Mouse (Mus musculus) heart, adult 2 months (tissue): Measurements from ENCODE around the gene Mrps27. TPM values are rescaled to one million over a fixed set of nuclear protein-coding genes. Genes with fewer than 3 reads are reported as not detected.

Experiments
- DNase-seq, 2 experiments: peaks; one replicate each; pipeline ENCODE4 v3.0.0; 2021
- H3K27ac ChIP-seq: fragments of 200-600 bp; 2 replicates; pipeline ENCODE4 v1.8.1; 2022
- H3K27me3 ChIP-seq: fragments of 200-500 bp; 2 replicates; pipeline ENCODE4 v1.6.1; 2012; ENCODE audit warnings: mild to moderate bottlenecking, low read length, inconsistent platforms, mixed read lengths; ENCODE audit not compliant: control insufficient read depth, insufficient read depth
- H3K36me3 ChIP-seq: fragments of 200-500 bp; 2 replicates; pipeline ENCODE4 v1.6.1; 2012; ENCODE audit warnings: low read length, inconsistent platforms; ENCODE audit not compliant: control insufficient read depth, insufficient read depth
- H3K4me1 ChIP-seq: fragments of 200-500 bp; 2 replicates; pipeline ENCODE4 v1.6.1; 2011; ENCODE audit warnings: low read length; ENCODE audit not compliant: control insufficient read depth, insufficient read depth
- H3K4me3 ChIP-seq: fragments of 200-600 bp; 2 replicates; pipeline ENCODE4 v1.8.1; 2022
- H3K79me2 ChIP-seq: fragments of 200-500 bp; replicated peaks from 2 replicates; pipeline ENCODE4 v1.6.1; 2012; ENCODE audit warnings: mild to moderate bottlenecking, inconsistent platforms, low read length, moderate library complexity, mixed read lengths; ENCODE audit not compliant: control insufficient read depth, insufficient read depth
- H3K9ac ChIP-seq: fragments of 200-500 bp; 2 replicates; pipeline ENCODE4 v1.6.1; 2012; ENCODE audit warnings: low read depth, mild to moderate bottlenecking, control low read depth, inconsistent platforms, low read length, mixed read lengths
- CTCF ChIP-seq: fragments of 200-600 bp; IDR thresholded peaks from 2 replicates; pipeline ENCODE4 v1.8.1; 2022; ENCODE audit warnings: antibody characterized with exemption, mild to moderate bottlenecking, moderate library complexity
- EP300 ChIP-seq: fragments of 200-500 bp; IDR thresholded peaks from 2 replicates; pipeline ENCODE4 v1.6.1; 2011; ENCODE audit warnings: low read depth, low read length, control low read depth; ENCODE audit not compliant: insufficient read depth
- POLR2A ChIP-seq: fragments of 200-500 bp; IDR thresholded peaks from 2 replicates; pipeline ENCODE4 v1.6.1; 2011; ENCODE audit warnings: mild to moderate bottlenecking, low read depth, low read length, control low read depth; ENCODE audit not compliant: insufficient read depth
- WGBS: fragments of 180-500 bp; shearing (Covaris S2); methylation state at CpG from one replicate; pipeline ENCODE4 v1.1.7; 2018; 5-methylcytosine and 5-hydroxymethylcytosine counted together
- intact Hi-C: fragments of 180-260 bp; cut with DNase I; formaldehyde crosslinking; loops from one replicate; pipeline ENCODE4 v1.15.1; 2025
- polyA plus RNA-seq: library from polyadenylated mRNA; depleted of rRNA; stranded (reverse); fragments of >200 nt; gene quantifications from 2 replicates; pipeline ENCODE4 v1.2.3, GENCODE M21; 2012
- total RNA-seq, 2 experiments: library from RNA; stranded (reverse); gene quantifications; 2 replicates each; pipeline ENCODE4 v1.2.3; 2021

Gene Mrps27
- total and polyA plus RNA-seq, 3 experiments = 39.3 to 48.0 (median 40.8) TPM

DNA sequence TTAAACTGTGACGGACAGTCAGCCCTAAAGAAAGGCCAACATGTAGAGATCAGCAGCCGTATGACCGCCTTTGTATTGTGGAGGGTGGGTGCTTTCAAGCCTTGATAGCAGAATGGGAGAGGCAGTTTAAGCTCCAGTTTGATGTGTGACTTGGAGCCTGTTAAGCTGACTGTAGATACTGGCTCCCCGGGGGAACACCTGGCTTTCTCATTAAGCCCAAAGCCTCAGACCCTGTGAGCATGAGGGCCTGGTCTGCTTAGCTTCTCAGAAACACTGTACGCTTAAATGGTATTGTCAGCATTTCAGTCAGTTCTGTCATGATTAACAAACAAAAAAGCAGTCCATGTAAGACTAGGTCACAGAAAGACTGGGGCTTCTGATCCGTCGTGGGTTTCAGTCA is 29.1 kb downstream of the Mrps27 start:
- H3K27me3 ChIP-seq = no peaks in the 10 kb centered on the region
- no peak overlapping the region for H3K27ac ChIP-seq
- H3K4me1 ChIP-seq = peaks cover 2% of the 10 kb centered on the region
- intact Hi-C loops = loop anchor here (1.0 to 2.0 kb wide), 2 partner anchors 39 to 140 kb away; no protein-coding TSS in a partner anchor
- TF ChIP-seq POLR2A = no peak
- no peak for TF ChIP-seq EP300
- TF ChIP-seq CTCF = no peak
- no peaks in the 10 kb centered on the region for H3K79me2 ChIP-seq
- no peaks in the 10 kb centered on the region for H3K36me3 ChIP-seq
- no peak overlapping the region for H3K9ac ChIP-seq
- 62% methylated on average over 7 of the region's 7 CpGs for WGBS
- no peak overlapping the region for H3K4me3 ChIP-seq
- DNase-seq = no peak

DNA sequence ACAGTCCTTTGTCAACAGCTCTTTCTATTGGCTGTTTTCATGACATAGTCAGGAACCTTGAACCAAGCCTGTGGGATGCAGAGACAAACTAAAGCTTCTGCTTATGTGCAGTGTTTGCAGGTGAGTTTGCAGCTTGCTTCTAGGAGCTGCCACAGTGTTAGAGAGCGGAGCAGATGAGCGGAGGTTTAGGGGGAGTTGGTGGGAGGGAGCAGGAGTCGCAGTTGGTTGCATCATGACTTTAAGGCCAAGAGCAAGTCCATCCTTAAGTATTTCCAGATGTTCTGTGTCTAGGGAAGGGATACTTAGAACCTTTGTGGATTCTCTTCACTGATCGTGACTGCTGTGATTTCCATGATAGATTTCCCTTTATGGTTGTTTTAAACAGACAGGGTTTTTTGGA is 29.6 kb downstream of the Mrps27 start:
- no peak for TF ChIP-seq POLR2A
- TF ChIP-seq CTCF = no peak
- no peak for TF ChIP-seq EP300
- intact Hi-C loops = loop anchor here (1.0 to 2.0 kb wide), 2 partner anchors 39 to 139 kb away; no protein-coding TSS in a partner anchor
- Histone ChIP-seq H3K4me3 (no peak overlapping the region), H3K9ac (no peak overlapping the region), H3K79me2 (no peaks in the 10 kb centered on the region), H3K4me1 (peaks cover 2% of the 10 kb centered on the region), H3K27ac (no peak overlapping the region), H3K27me3 (no peaks in the 10 kb centered on the region), H3K36me3 (no peaks in the 10 kb centered on the region)
- 86% methylated on average over 4 of the region's 4 CpGs for WGBS
- DNase-seq = no peak

DNA sequence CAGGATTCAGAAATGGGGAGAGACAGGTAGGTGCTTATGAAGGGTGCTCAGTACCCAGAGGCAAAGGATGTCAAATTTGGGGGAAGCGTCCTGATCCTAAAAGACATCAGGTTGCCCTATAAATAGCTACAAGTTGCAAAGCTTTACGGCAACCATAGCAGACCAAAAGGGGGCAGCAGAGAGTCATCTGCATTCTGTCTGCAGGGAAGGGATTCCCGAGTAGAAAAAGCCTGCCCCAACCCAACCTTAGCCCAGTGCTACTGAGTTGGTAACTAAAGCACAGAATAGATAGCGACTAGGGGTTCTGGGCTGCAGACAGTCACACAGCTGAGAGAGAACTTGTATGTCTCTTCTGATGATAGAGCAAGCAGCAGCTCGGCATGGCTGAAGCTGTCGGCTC is 31.0 kb downstream of the Mrps27 start:
- 22% methylated on average over 6 of the region's 6 CpGs for WGBS
- no peaks in the 10 kb centered on the region for H3K79me2 ChIP-seq
- no peak overlapping the region for H3K27ac ChIP-seq
- TF ChIP-seq POLR2A (no peak), EP300 (0 out of 2 replicates have a peak, but pooled peaks have one; percentile 47), CTCF (peak; percentile 98)
- H3K4me3 ChIP-seq = no peak overlapping the region
- H3K27me3 ChIP-seq = no peaks in the 10 kb centered on the region
- no peak overlapping the region for H3K9ac ChIP-seq
- intact Hi-C loops = loop anchor here (2.0 kb wide), 1 partner anchor 37 kb away; no protein-coding TSS in a partner anchor
- peaks cover 2% of the 10 kb centered on the region for H3K4me1 ChIP-seq
- DNase-seq = peak; percentile 67 to 79
- H3K36me3 ChIP-seq = no peaks in the 10 kb centered on the region

DNA sequence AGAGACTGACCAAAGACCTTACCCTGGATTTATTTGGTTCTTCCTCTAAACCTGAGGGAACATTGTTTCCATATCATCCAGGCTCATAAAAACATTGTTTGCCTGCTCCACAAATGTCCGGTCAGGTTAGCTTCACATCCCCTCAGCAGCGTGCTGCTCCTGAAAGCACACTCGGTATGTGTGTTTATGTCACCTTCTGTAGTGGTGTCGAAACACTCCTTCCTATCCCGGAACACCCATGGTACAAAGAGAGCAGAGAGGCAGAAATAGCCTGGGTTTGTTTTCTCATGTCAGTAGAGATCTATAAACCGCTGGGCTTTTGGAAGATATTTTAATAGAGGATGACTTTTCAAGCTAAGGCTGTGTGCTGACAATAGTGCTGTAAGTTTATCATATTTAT is 32.5 kb downstream of the Mrps27 start:
- 82% methylated on average over 6 of the region's 6 CpGs for WGBS
- no peak overlapping the region for H3K9ac ChIP-seq
- intact Hi-C loops = loop anchor here (2.0 kb wide), 1 partner anchor 460 kb away; no protein-coding TSS in a partner anchor
- no peak overlapping the region for H3K27ac ChIP-seq
- no peak for DNase-seq
- H3K4me3 ChIP-seq = no peak overlapping the region
- H3K36me3 ChIP-seq = no peaks in the 10 kb centered on the region
- peaks cover 2% of the 10 kb centered on the region for H3K4me1 ChIP-seq
- no peaks in the 10 kb centered on the region for H3K79me2 ChIP-seq
- H3K27me3 ChIP-seq = no peaks in the 10 kb centered on the region
- no peak for TF ChIP-seq POLR2A
- no peak for TF ChIP-seq CTCF
- no peak for TF ChIP-seq EP300

DNA sequence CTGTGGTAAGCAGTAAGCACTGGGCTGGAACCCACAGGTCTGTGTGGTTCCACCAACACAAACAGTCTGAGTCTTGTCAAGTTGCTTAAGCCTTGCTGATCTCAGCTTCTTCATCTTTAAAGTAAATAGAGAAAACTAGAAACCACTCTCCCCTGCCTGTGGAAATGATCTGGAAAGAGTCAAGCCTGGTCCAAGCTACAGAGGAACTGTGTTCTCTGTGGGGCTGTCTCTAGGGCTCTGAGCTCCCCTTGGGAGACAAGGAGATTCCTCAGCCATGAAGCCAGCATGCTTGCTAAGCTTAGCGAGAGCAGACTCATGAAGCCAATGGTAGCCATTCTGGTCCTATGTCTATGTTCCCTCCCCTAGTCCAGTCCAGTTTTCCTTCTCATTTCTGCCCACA is 33.6 kb downstream of the Mrps27 start:
- Histone ChIP-seq H3K9ac (no peak overlapping the region), H3K79me2 (no peaks in the 10 kb centered on the region), H3K4me1 (peaks cover 2% of the 10 kb centered on the region), H3K36me3 (no peaks in the 10 kb centered on the region), H3K4me3 (no peak overlapping the region), H3K27ac (no peak overlapping the region), H3K27me3 (no peaks in the 10 kb centered on the region)
- DNase-seq = no peak
- WGBS = 79% methylated on average over 1 of the region's 1 CpGs
- TF ChIP-seq POLR2A = no peak
- TF ChIP-seq EP300 = no peak
- TF ChIP-seq CTCF = no peak
- intact Hi-C loops = no loop called here

DNA sequence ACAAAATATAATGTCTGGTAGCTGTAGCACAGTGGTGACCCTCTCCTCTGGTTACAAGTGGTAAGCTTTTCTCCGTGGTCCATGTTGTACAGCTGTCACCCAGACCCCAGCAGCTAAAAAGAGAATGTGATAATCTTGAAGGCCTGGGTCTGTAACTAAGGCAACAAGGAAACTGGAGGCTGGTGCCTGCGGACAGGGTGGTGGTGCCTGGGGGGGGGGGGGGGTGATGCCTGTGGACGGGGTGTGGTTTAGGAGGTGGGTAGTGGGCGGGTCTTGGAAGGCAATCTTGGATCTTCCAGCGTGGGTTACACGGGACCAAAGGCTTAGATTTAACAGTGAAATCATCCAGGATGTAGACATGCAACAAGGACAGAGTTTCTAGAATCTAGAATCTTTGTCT is 37.8 kb downstream of the Mrps27 start:
- DNase-seq = no peak
- H3K9ac ChIP-seq = no peak overlapping the region
- TF ChIP-seq EP300 (no peak), POLR2A (no peak), CTCF (no peak)
- no peak overlapping the region for H3K4me3 ChIP-seq
- peaks cover under 1% of the 10 kb centered on the region for H3K36me3 ChIP-seq
- H3K4me1 ChIP-seq = peaks cover 11% of the 10 kb centered on the region
- no peaks in the 10 kb centered on the region for H3K27me3 ChIP-seq
- H3K79me2 ChIP-seq = no peaks in the 10 kb centered on the region
- H3K27ac ChIP-seq = no peak overlapping the region
- intact Hi-C loops = no loop called here
- WGBS = 52% methylated on average over 6 of the region's 6 CpGs
